Mouse (Mus musculus) lung, adult 18-20 months (tissue): Measurements from ENCODE around the gene 4930562C15Rik.
"Not testable (repeated sequence)": the region's sequence is repeated elsewhere in the genome, so short reads cannot be mapped to it uniquely, and the experiment has no call there.

Experiments used
- DNase-seq, 2 experiments: peaks; one replicate each; pipeline ENCODE4 v3.0.0; 2022; ENCODE audit warnings: mixed read lengths in 2 of 2

Gene 4930562C15Rik

GRCm38 (mm10) chr16:4835191-4835590, at the start of gene 4930562C15Rik:
TSS of gene 4930562C15Rik (plus strand) at chr16:4835416.
- peak; percentile 74 to 83 for DNase-seq

- no peak for DNase-seq
Measured at GRCm38 (mm10) chr16:4785706-4786105, 49.5 kb upstream of the 4930562C15Rik start.

GRCm38 (mm10) chr16:4788176-4788575, 47.0 kb upstream of the 4930562C15Rik start:
- no peak for DNase-seq

GRCm38 (mm10) chr16:4789311-4789768, 45.9 kb upstream of the 4930562C15Rik start:
- no peak for DNase-seq

GRCm38 (mm10) chr16:4789810-4790559, 45.2 kb upstream of the 4930562C15Rik start, which contains the start of gene Cdip1:
TSS of gene Cdip1 (minus strand) at chr16:4790292.
- peak; percentile 94 to 95 for DNase-seq

GRCm38 (mm10) chr16:4791332-4791731, 43.9 kb upstream of the 4930562C15Rik start:
- no peak for DNase-seq

- DNase-seq = peak in 1 of 2 experiments; percentile 12
Measured at GRCm38 (mm10) chr16:4796631-4797030, 38.6 kb upstream of the 4930562C15Rik start.

GRCm38 (mm10) chr16:4818349-4818748, 16.9 kb upstream of the 4930562C15Rik start:
- DNase-seq = no peak

- not testable (repeated sequence) for DNase-seq
Measured at GRCm38 (mm10) chr16:4824466-4824865, 10.8 kb upstream of the 4930562C15Rik start.

- DNase-seq = no peak
Measured at GRCm38 (mm10) chr16:4827639-4828038, 7.6 kb upstream of the 4930562C15Rik start.

GRCm38 (mm10) chr16:4829271-4829900, 5.8 kb upstream of the 4930562C15Rik start:
- DNase-seq = peak in 1 of 2 experiments; percentile 45

GRCm38 (mm10) chr16:4831650-4832419, 3.4 kb upstream of the 4930562C15Rik start:
- peak; percentile 26 to 53 for DNase-seq

GRCm38 (mm10) chr16:4833858-4834257, 1.4 kb upstream of the 4930562C15Rik start:
- no peak for DNase-seq

GRCm38 (mm10) chr16:4837631-4838030, 2.4 kb downstream of the 4930562C15Rik start:
- DNase-seq = no peak

GRCm38 (mm10) chr16:4839552-4839951, 4.3 kb downstream of the 4930562C15Rik start:
- no peak for DNase-seq

- no peak for DNase-seq
Measured at GRCm38 (mm10) chr16:4840231-4840630, 5.0 kb downstream of the 4930562C15Rik start.

- no peak for DNase-seq
Measured at GRCm38 (mm10) chr16:4847041-4847440, 11.8 kb downstream of the 4930562C15Rik start.

GRCm38 (mm10) chr16:4848090-4848489, 12.9 kb downstream of the 4930562C15Rik start:
- DNase-seq = no peak

- peak in 1 of 2 experiments; percentile 42 for DNase-seq
Measured at GRCm38 (mm10) chr16:4850361-4850760, 15.1 kb downstream of the 4930562C15Rik start.

- no peak for DNase-seq
Measured at GRCm38 (mm10) chr16:4850938-4851628, 15.9 kb downstream of the 4930562C15Rik start.

- no peak for DNase-seq
Measured at GRCm38 (mm10) chr16:4855046-4855650, 19.9 kb downstream of the 4930562C15Rik start.

- DNase-seq = peak in 1 of 2 experiments; percentile 31
Measured at GRCm38 (mm10) chr16:4861392-4861791, 26.2 kb downstream of the 4930562C15Rik start.
